Mouse (Mus musculus) spleen, postnatal 4 days (tissue): ENCODE measurements around the gene Atl1.

Experiments
- DNase-seq, 2 experiments: peaks; one replicate each; pipeline ENCODE4 v3.0.0; 2022; ENCODE audit warnings: low spot score in 2 of 2

Atl1 gene

GRCm38 (mm10) chr12:69884053-69884452 lies 8.4 kb upstream of the Atl1 start:
- DNase-seq: no peak

GRCm38 (mm10) chr12:69885170-69885923 lies 7.1 kb upstream of the Atl1 start:
- DNase-seq: no peak

GRCm38 (mm10) chr12:69887776-69888175 lies 4.6 kb upstream of the Atl1 start:
- no peak for DNase-seq

DNA sequence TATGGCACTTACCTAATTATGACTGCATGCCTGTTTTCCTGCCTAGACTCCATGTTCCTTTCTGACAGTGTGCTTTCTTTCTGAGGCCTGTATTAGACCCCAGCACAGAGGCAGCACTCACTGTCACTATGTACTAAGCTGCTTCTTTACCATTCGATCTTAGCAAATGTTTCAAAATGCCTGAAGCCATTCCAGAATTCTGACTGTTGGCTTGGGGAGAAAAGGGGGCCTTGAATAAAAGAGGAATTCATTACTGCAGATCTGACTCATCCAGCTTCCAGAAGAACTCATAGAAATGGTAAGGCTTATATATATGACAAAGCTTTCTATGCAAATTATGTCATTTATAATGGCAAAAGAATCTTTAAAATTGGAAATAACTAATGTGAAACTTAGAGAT lies 4.1 kb upstream of the Atl1 start:
- DNase-seq: no peak

DNA sequence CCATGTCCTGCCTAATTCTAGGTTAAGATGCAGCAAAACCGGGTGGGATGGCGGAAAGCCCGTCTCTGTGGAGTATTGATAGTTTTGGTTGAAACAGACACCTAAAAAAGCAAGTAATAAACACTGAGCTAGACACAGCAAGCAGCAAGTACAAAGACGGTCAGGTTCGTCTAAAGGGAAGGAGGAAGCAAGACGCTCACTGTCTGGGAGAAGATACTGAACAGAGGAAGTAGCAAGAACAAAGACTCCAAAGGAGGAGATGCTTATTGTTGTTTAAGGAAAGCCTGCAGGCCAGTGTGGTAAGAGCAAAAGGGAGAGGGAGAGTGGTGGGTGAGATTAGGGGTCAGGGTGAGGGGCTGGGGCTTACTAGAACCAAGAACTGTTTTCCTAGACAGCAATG lies 2.4 kb upstream of the Atl1 start:
- DNase-seq: no peak

DNA sequence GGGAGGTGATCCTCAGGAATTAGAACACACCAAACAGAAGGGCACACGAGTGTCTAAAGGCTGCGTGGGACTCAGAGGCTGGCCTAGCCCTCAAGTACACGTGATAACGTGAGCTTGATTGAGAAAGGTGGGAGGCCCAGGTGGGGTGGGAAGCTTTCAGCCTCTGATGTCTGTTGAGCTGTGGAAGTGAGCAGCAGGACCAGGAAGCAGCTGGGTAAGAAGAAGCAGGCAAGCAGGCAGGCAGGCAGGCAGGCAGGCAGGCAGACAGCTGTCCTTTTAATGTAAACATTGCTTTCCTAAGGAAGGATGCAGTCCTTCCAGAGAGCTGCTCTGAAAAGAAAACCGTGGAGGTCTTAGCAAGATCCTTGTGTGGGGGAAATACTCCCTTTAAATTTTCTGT lies 1.9 kb upstream of the Atl1 start:
- no peak for DNase-seq

- DNase-seq: no peak
These were observed 693 bp upstream of the Atl1 start for GRCm38 (mm10) chr12:69891721-69892120.

GRCm38 (mm10) chr12:69893927-69894326 lies 1.5 kb downstream of the Atl1 start:
- no peak for DNase-seq

DNA sequence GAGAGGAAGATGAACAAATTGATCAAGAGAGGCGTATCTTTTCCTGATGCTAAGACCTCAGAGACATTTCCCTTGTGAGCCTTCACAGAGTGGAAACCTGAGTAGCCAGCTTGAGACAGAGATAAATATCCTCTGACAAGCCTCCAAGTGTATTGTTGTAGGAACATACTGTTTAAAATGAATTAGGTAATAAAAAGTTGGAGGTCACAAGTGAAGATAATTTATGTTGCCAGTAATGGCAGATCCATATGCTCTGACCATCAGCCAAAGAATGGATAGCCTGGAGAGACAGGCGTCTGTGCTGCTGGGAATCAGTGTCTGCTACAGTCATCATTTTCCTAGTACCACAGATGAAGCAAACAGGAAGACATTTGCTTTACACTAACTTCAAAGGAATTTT lies 2.6 kb downstream of the Atl1 start:
- no peak for DNase-seq

DNA sequence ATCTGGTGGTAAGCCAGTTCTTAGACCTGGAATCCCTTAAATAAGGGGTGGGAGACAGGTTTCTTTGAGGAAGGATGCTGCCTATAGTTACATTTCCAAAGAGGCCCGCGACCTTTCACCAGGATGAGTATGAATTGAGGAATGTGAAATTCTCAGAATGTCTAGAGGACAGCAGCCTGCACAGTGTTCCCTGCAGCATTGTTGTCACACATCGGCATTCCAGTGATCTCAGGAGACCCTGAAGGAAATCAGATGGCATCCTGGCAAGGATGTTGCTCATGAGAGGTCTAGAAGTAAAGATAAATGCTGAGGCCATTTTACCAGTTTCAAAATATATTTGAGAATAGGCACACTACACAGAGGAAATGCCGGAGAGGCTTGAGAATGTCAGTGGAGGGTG lies 5.7 kb downstream of the Atl1 start:
- no peak for DNase-seq

- DNase-seq: no peak
These were observed 12.6 kb downstream of the Atl1 start for GRCm38 (mm10) chr12:69904991-69905390.

DNA sequence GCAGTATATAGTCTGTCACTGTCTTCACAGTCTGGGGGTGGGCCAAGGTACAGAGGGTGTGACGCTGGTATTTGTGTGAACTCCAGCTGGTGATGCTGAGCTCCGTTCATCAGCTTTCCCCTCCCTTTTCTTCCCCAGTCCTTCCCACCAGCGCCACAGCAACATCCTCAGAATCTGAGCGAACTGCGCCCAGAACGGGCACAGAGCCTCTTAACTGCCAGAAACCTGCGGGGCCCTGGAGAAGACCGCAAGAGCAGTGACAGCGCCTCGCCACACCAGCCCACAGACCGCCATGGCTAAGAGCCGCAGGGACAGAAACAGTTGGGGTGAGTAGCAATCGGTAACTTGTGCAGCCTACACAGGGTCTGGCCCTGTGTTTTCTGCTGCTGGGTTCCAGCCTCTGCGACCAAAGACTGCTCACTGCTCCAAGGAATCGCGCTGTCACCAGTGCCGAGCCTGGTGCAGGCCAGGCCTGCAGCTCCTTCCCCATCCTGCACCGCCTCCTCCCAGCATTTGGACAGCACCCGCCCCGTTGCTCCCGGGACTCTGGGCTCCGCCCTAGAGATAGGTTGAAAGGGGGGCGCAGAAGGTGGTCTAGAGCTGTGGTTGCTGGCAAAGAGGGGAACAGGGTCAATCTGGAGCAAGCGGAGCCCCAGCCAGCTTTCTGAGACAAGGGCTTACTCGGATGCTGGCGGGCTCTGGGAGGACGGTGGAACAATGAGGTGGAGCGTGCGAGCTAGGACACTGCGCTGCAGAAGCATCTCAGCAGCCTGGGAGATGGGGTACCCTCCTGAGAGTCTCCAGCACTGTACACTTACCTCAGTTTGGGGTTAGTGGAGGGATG lies 15.5 kb downstream of the Atl1 start:
- peak in 1 of 2 experiments; percentile 65 for DNase-seq

DNA sequence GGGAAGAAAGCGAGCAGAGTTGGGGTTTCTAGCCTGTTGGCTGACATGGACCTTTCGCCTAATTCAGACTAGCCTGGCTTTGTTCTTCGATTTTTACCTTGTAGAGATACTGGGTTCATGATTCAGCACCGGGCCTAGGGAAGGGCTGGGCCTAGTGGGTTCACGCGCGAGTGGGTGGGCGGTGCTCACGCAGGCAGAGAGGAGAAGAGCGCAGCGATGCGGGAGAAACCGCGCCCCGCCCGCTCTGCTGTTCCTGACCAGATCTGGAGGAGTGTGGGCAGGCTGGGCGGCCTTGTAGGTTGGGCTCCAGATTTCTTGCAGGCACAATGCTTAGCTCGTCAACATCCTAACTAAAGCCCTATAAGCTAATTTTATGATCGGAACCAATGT lies 16.1 kb downstream of the Atl1 start:
- DNase-seq: no peak

DNA sequence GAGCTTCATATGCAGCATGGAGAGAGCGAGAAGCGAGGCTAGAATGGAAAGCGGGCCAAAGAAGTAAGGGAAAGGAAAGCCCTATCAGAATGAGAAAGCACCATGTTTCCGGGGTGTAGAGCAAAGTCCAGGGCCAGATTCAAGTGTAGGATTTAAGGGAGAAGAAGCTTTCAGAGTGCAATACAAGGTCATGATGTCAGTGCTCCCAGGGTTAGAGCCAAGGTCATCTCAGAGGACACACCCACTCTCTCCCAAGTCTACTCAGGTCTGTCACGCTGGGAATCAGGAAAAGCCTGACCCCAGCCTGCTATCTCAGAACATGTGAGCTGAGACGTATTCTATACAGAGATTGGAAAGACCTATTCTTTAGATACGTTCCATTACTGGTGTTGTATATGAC lies 19.5 kb downstream of the Atl1 start:
- no peak for DNase-seq

DNA sequence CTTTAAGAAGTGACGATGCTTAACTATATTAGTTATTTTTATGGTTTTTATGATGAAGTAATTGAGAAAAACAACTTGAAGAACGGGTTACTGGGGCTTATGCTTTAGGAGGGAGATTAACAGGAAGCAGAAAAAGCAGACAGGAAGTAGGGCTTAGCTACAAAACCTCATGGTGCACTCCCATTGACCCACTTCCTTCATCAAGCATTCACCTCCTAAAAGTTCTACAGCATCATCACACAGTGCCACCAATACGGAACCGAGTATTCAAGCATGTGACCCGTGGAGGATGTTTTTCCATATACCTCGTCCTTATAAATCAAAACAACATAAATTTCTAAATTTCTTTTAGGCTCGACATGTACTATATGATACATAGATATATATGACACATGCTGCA lies 20.3 kb downstream of the Atl1 start:
- no peak for DNase-seq

- DNase-seq: no peak
These were observed 25.5 kb downstream of the Atl1 start for GRCm38 (mm10) chr12:69917870-69918269.

DNA sequence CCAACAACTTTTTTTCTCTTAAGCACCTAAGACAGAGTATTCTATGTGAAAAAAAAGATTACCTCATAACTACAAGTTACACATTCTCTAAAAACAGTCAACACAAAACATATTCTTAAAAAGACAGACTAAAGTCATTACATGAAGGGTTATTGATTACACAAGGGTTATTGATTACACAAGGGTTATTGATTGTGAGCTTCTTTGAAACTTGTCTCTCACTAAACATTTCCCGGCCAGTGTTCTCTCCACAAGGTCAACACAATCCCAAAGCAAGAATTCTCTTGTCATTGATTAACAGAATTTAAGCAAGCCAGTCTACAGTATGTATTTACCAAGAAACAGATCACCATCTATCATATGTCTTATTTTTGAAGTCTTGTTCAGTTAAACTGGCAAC lies 29.7 kb downstream of the Atl1 start:
- DNase-seq: no peak

GRCm38 (mm10) chr12:69923128-69923527 lies 30.7 kb downstream of the Atl1 start:
- DNase-seq: no peak

DNA sequence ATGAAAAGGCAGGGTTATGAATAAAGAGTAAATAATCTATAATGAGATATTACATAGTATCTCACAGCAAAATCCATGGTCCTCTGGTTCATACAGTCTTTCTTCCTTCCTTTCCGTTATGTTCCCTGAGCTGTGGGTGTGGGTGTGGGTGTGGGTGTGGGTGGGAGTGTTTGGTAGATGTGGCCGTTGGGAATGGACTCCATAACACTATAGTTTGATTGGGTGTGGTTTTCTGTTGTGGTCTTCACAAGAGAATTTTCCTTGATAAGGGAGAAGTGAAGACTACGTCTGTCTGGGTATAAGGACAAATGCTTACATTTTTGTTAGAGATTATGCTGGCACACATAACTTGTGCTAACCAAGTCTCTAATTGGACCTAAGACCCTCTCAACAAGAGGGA lies 31.2 kb downstream of the Atl1 start:
- DNase-seq: no peak

- DNase-seq: peak; percentile 38 to 75
These were observed 31.6 kb downstream of the Atl1 start for GRCm38 (mm10) chr12:69924012-69924411.

DNA sequence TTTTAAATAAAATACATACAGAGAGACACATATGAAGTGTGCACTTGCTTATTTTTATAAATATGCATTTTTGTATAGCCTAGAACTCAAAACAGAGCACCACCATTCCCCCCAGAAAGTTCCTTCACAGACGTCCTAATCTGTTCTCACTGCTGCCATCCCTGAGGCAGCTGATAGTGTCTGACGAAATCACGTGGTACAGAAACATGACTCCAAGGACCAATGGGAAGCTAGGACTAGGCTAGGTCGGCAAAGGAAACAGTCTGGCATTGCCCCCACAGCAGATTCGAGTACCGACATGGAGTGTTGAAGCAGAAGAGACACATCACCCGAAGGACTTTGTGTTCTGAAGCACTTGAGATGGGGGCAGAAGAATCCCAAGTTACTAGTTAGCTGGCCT lies 34.3 kb downstream of the Atl1 start:
- DNase-seq: no peak

DNA sequence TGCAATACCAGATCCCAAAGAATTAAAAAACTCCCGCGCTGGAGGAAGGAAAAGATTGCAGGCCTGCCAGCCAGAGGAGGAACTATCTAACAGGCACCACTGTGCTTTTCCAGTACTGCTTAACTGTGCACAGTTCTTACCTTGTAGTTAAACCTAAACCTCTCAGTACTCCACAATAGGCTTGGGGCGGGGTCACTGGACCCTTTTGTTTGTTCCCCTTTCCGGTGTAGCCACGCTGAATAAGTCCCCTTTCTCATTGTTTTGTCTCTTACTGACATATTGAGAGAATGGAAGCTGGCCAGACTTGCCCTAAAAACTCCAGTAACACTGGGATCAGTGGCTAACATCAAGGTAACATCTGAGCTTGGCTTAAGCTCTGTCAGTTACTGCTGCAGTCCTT lies 45.3 kb downstream of the Atl1 start:
- DNase-seq: no peak

DNA sequence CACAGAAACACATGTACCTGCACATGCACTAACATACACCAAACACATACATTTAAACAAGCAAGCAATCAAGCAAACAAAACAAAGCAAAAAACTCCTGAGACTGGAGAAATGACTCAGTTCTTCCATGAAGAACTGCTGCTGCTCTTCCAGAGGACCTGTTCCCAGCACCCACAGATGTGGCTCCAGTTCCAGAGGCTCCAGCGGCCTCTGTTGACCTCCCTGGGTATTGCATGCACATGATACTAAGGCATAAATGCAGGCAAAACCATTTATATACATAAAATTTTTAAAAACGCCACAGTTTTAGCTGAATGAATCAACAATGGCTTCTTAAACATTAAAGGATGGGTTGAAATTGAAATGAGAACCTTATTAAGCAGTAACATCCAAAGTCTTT lies 46.9 kb downstream of the Atl1 start:
- peak; percentile 16 to 66 for DNase-seq
